Mouse (Mus musculus) forebrain, embryonic 12.5 days (tissue): Measurements from ENCODE around the gene Stat5a. TPM values are rescaled to one million over a fixed set of nuclear protein-coding genes. Genes with fewer than 3 reads are reported as not detected.

Experiments used
- polyA plus RNA-seq: library from polyadenylated mRNA; unstranded; fragments of >200 nt; fragmentation: Nextera tagmentation; extraction: Ambion mirVana; gene quantifications from 2 replicates; pipeline ENCODE4 v1.2.1, GENCODE M21; 2016

Gene Stat5a
- polyA plus RNA-seq, 1 experiment from 2014 or later = 1.8 TPM

Other genes with a start within 250 kb of the Stat5a start
- 87.1 and 90.2 TPM in 2 replicates for gene Nkiras2, start 240.1 kb upstream of the Stat5a start, polyA plus RNA-seq
- 299 and 310 TPM in 2 replicates for gene Dnajc7, start 239.2 kb upstream of the Stat5a start, polyA plus RNA-seq
- gene Zfp385c, start 166.9 kb upstream of the Stat5a start, polyA plus RNA-seq = 0.12 and 0.61 TPM in 2 replicates
- gene Dhx58, start 155.1 kb upstream of the Stat5a start, polyA plus RNA-seq = 2.1 and 2.6 TPM in 2 replicates
- gene Kat2a, start 146.9 kb upstream of the Stat5a start, polyA plus RNA-seq = 65.2 and 65.7 TPM in 2 replicates
- 0.52 TPM in 1 of 2 replicates, not detected in the other for gene Hspb9, start 145.5 kb upstream of the Stat5a start, polyA plus RNA-seq
- gene Rab5c, start 121.1 kb upstream of the Stat5a start, polyA plus RNA-seq = 18.2 and 25.2 TPM in 2 replicates
- gene Kcnh4, start 99.4 kb upstream of the Stat5a start, polyA plus RNA-seq = 4.4 and 4.7 TPM in 2 replicates
- gene Hcrt, start 96.4 kb upstream of the Stat5a start, polyA plus RNA-seq = 0.36 TPM in 1 of 2 replicates, not detected in the other
- 3.1 and 3.3 TPM in 2 replicates for gene Ghdc, start 88.4 kb upstream of the Stat5a start, polyA plus RNA-seq
- 16.6 and 17.3 TPM in 2 replicates for gene Stat5b, start 8.6 kb upstream of the Stat5a start, polyA plus RNA-seq
- gene Stat3, start 80.2 kb downstream of the Stat5a start, polyA plus RNA-seq = 30.8 and 34.1 TPM in 2 replicates
- gene Cavin1, start 111.5 kb downstream of the Stat5a start, polyA plus RNA-seq = 29.9 and 35.6 TPM in 2 replicates
- 48.9 and 54.9 TPM in 2 replicates for gene Atp6v0a1, start 150.1 kb downstream of the Stat5a start, polyA plus RNA-seq
- 7.8 and 8.7 TPM in 2 replicates for gene Naglu, start 210.7 kb downstream of the Stat5a start, polyA plus RNA-seq
- gene Hsd17b1, start 219.1 kb downstream of the Stat5a start, polyA plus RNA-seq = 0.19 and 0.33 TPM in 2 replicates
- 50.7 and 50.9 TPM in 2 replicates for gene Coasy, start 223.2 kb downstream of the Stat5a start, polyA plus RNA-seq
- gene Mlx, start 227.9 kb downstream of the Stat5a start, polyA plus RNA-seq = 47.6 and 52.6 TPM in 2 replicates
- 59.0 and 62.1 TPM in 2 replicates for gene Psmc3ip, start 236.1 kb downstream of the Stat5a start, polyA plus RNA-seq